22 mouse cellular contexts compared by ENCODE assay signal in the genomic region with DNA sequence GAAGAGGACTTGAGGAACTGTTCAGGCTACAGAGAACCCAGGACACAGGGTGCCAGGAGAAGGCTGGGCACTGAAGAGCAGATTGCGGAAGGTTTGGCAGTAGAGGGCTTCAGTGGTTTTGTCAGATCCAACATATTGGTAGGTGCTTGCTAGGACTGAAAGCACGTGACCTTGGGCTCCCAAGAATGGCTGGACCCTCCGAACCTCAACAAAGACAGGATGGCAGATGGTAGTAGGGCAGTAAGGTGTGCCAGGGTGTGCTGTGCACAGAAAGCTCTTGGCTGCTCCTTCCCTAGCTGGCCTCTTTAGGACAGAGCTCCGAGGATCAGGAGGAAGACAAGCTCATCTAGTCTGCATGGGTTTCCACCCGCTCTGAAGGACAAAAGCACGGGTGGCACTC. TPM values are rescaled to one million over a fixed set of nuclear protein-coding genes. Genes with fewer than 3 reads are reported as not detected.
A peak's percentile ranks its signal among the peaks of the same experiment; 100 is the strongest.
DNase-seq lines count a peak whose midpoint lies in the region; ATAC-seq lines count a peak whose summit lies in the region.
"Had no signal": no experiment of that assay in that cellular context is flagged by ENCODE, and none has a peak within 500 bp of the region (broad histone marks: within the 10 kb centered on the region; RNA-seq: fewer than 3 reads in every experiment).

No protein-coding gene starts in this region.

- no peak overlapping the region for H3K4me3 ChIP-seq in midbrain, embryonic 12.5 days
- no peak overlapping the region for H3K4me3 ChIP-seq in midbrain, embryonic 13.5 days (replicated peaks)
- H3K4me3 ChIP-seq in liver, embryonic 11.5 days (ENCODE audit: low read depth, low read length) = no peak overlapping the region
- H3K4me3 ChIP-seq in kidney, embryonic 16.5 days (ENCODE audit: low read length) = no peak overlapping the region
- H3K4me3 ChIP-seq: embryonic facial prominence, embryonic 10.5 days; heart, adult 2 months; heart, embryonic 12.5 days had no signal

- 0 out of 2 replicates have a peak, but pooled peaks cover 5% of the 10 kb centered on the region for H3K36me3 ChIP-seq in midbrain, embryonic 12.5 days
- H3K36me3 ChIP-seq in midbrain, embryonic 13.5 days = peaks cover 8% of the 10 kb centered on the region
- peaks cover 4% of the 10 kb centered on the region; the same call in 1 of the 2 replicates for H3K36me3 ChIP-seq in liver, embryonic 11.5 days (ENCODE audit: control insufficient read depth, insufficient read depth, low read length)
- peaks cover 4% of the 10 kb centered on the region; the same call in 1 of the 2 replicates for H3K36me3 ChIP-seq in kidney, embryonic 16.5 days (ENCODE audit: insufficient read depth, low read length)
- H3K36me3 ChIP-seq: heart, embryonic 12.5 days had no signal

- H3K4me2 ChIP-seq in midbrain, embryonic 12.5 days (replicated peaks) = no peak overlapping the region
- H3K4me2 ChIP-seq in midbrain, embryonic 13.5 days (replicated peaks) = no peak overlapping the region
- no peak overlapping the region for H3K4me2 ChIP-seq in liver, embryonic 11.5 days
- H3K4me2 ChIP-seq in kidney, embryonic 16.5 days (replicated peaks; ENCODE audit: low read depth, low read length) = no peak overlapping the region
- H3K4me2 ChIP-seq: heart, embryonic 12.5 days had no signal

- H3K27me3 ChIP-seq in midbrain, embryonic 12.5 days = no peaks in the 10 kb centered on the region
- H3K27me3 ChIP-seq in midbrain, embryonic 13.5 days = no peaks in the 10 kb centered on the region
- H3K27me3 ChIP-seq in liver, embryonic 11.5 days (replicated peaks; ENCODE audit: control insufficient read depth, insufficient read depth, low read length) = no peaks in the 10 kb centered on the region
- no peaks in the 10 kb centered on the region for H3K27me3 ChIP-seq in kidney, embryonic 16.5 days (ENCODE audit: insufficient read depth, low read length)

- H3K9ac ChIP-seq in midbrain, embryonic 12.5 days (replicated peaks) = no peak overlapping the region
- no peak overlapping the region for H3K9ac ChIP-seq in midbrain, embryonic 13.5 days (replicated peaks)
- no peak overlapping the region for H3K9ac ChIP-seq in liver, embryonic 11.5 days (ENCODE audit: low read depth, low read length)
- no peak overlapping the region for H3K9ac ChIP-seq in kidney, embryonic 16.5 days (replicated peaks; ENCODE audit: low read length)
- H3K9ac ChIP-seq: heart, embryonic 12.5 days had no signal

- H3K9me3 ChIP-seq in midbrain, embryonic 12.5 days = no peaks in the 10 kb centered on the region
- no peaks in the 10 kb centered on the region for H3K9me3 ChIP-seq in midbrain, embryonic 13.5 days
- no peaks in the 10 kb centered on the region for H3K9me3 ChIP-seq in liver, embryonic 11.5 days (ENCODE audit: control insufficient read depth, low read length)
- no peaks in the 10 kb centered on the region for H3K9me3 ChIP-seq in kidney, embryonic 16.5 days (ENCODE audit: low read length)
- H3K9me3 ChIP-seq: embryonic facial prominence, embryonic 10.5 days; heart, embryonic 12.5 days had no signal

- WGBS in midbrain, embryonic 12.5 days = 95% methylated on average over 6 of the region's 6 CpGs
- whole genome bisulfite sequencing in midbrain, embryonic 13.5 days = 90% methylated on average over 6 of the region's 6 CpGs
- 90% methylated on average over 6 of the region's 6 CpGs for WGBS in liver, embryonic 11.5 days
- 90% methylated on average over 6 of the region's 6 CpGs for WGBS in kidney, embryonic 16.5 days

- no peak for ATAC-seq in midbrain, embryonic 12.5 days (ENCODE audit: low FRiP score, low read depth)
- no peak for ATAC-seq in midbrain, embryonic 13.5 days
- ATAC-seq in liver, embryonic 11.5 days (replicated peaks; ENCODE audit: low FRiP score) = no peak
- no peak for ATAC-seq in kidney, embryonic 16.5 days (ENCODE audit: low FRiP score, low TSS enrichment)
- ATAC-seq: forebrain, embryonic 14.5 days; hindbrain, embryonic 16.5 days; inflammation-experienced regulatory T-cells, adult 6 months; intestine, postnatal 0 days had no signal

- peaks cover 2% of the 10 kb centered on the region; the same call in 1 of the 2 replicates for H3K4me1 ChIP-seq in midbrain, embryonic 12.5 days
- 0 out of 2 replicates have a peak, but pooled peaks cover 4% of the 10 kb centered on the region for H3K4me1 ChIP-seq in midbrain, embryonic 13.5 days (replicated peaks)
- H3K4me1 ChIP-seq in liver, embryonic 11.5 days (replicated peaks; ENCODE audit: control insufficient read depth, insufficient read depth, low read length) = peaks cover 4% of the 10 kb centered on the region
- peaks cover 45% of the 10 kb centered on the region for H3K4me1 ChIP-seq in kidney, embryonic 16.5 days (ENCODE audit: insufficient read depth, low read length)

- 0 out of 2 replicates have a peak overlapping the region, but pooled peaks have one; percentile 25 for H3K27ac ChIP-seq in midbrain, embryonic 12.5 days (replicated peaks)
- no peak overlapping the region for H3K27ac ChIP-seq in midbrain, embryonic 13.5 days
- no peak overlapping the region for H3K27ac ChIP-seq in liver, embryonic 11.5 days (ENCODE audit: low read depth, low read length)
- no peak overlapping the region for H3K27ac ChIP-seq in kidney, embryonic 16.5 days (ENCODE audit: low read length)
- H3K27ac ChIP-seq: embryonic facial prominence, embryonic 10.5 days; heart, adult 2 months had no signal

- peak; percentile 69 for DNase-seq in cerebellum, adult 11-12 months
- DNase-seq in cerebellum, adult 11 months = no peak
- DNase-seq in cerebellum, adult 9-11 months = peak; percentile 73
- peak; percentile 34 to 46 for DNase-seq in cerebellum, postnatal 36 days
- DNase-seq in liver, embryonic 11.5 days (ENCODE audit: low spot score) = no peak
- DNase-seq: adrenal gland, postnatal 10 days; gastrocnemius, postnatal 10 days; heart, adult 2 months; heart, postnatal 36 days; kidney, adult 8-10 months had no signal

RNA-seq across cellular contexts. Expression of a gene that starts 6.0 kb away (rescaled TPM):
- 0.22 and 0.36 TPM in 2 replicates for polyA plus RNA-seq in midbrain, embryonic 12.5 days (2016; fragmentation: Nextera tagmentation; extraction: Ambion mirVana)
- polyA plus RNA-seq in midbrain, embryonic 13.5 days (2015; fragmentation: Nextera tagmentation; extraction: Ambion mirVana) = 0.13 TPM in 1 of 2 replicates, not detected in the other
- 1.5 and 1.6 TPM in 2 replicates for polyA plus RNA-seq in liver, embryonic 11.5 days (2014; fragmentation: Nextera tagmentation; extraction: Ambion mirVana)
- 0.60 and 0.92 TPM in 2 replicates for polyA plus RNA-seq in kidney, embryonic 16.5 days (2015; fragmentation: Nextera tagmentation; extraction: Ambion mirVana)
- polyA plus RNA-seq: inflammation-experienced regulatory T-cells, adult 6 months had no signal

RNA-seq across cellular contexts. Expression of a gene that starts 11.8 kb away (rescaled TPM):
- 2.3 and 3.7 TPM in 2 replicates for polyA plus RNA-seq in midbrain, embryonic 12.5 days (2016; fragmentation: Nextera tagmentation; extraction: Ambion mirVana)
- 6.0 and 7.5 TPM in 2 replicates for polyA plus RNA-seq in midbrain, embryonic 13.5 days (2015; fragmentation: Nextera tagmentation; extraction: Ambion mirVana)
- 0.38 and 0.58 TPM in 2 replicates for polyA plus RNA-seq in liver, embryonic 11.5 days (2014; fragmentation: Nextera tagmentation; extraction: Ambion mirVana)
- polyA plus RNA-seq in kidney, embryonic 16.5 days (2015; fragmentation: Nextera tagmentation; extraction: Ambion mirVana) = 6.8 and 8.0 TPM in 2 replicates
- polyA plus RNA-seq: inflammation-experienced regulatory T-cells, adult 6 months had no signal

RNA-seq across cellular contexts. Expression of a gene that starts 33.6 kb away (rescaled TPM):
- polyA plus RNA-seq in midbrain, embryonic 12.5 days (2016; fragmentation: Nextera tagmentation; extraction: Ambion mirVana) = 1.8 and 2.6 TPM in 2 replicates
- 1.7 TPM in 2 replicates for polyA plus RNA-seq in midbrain, embryonic 13.5 days (2015; fragmentation: Nextera tagmentation; extraction: Ambion mirVana)
- 13.4 and 15.1 TPM in 2 replicates for polyA plus RNA-seq in liver, embryonic 11.5 days (2014; fragmentation: Nextera tagmentation; extraction: Ambion mirVana)
- 6.6 and 6.7 TPM in 2 replicates for polyA plus RNA-seq in kidney, embryonic 16.5 days (2015; fragmentation: Nextera tagmentation; extraction: Ambion mirVana)

RNA-seq across cellular contexts. Expression of a gene that starts 49.2 kb away (rescaled TPM):
- polyA plus RNA-seq in midbrain, embryonic 12.5 days (2016; fragmentation: Nextera tagmentation; extraction: Ambion mirVana) = 27.5 and 29.3 TPM in 2 replicates
- polyA plus RNA-seq in midbrain, embryonic 13.5 days (2015; fragmentation: Nextera tagmentation; extraction: Ambion mirVana) = 17.3 and 19.5 TPM in 2 replicates
- 49.4 and 52.0 TPM in 2 replicates for polyA plus RNA-seq in liver, embryonic 11.5 days (2014; fragmentation: Nextera tagmentation; extraction: Ambion mirVana)
- 44.1 and 46.1 TPM in 2 replicates for polyA plus RNA-seq in kidney, embryonic 16.5 days (2015; fragmentation: Nextera tagmentation; extraction: Ambion mirVana)

RNA-seq across cellular contexts. Expression of a gene that starts 58.7 kb away (rescaled TPM):
- 0.20 and 0.64 TPM in 2 replicates for polyA plus RNA-seq in midbrain, embryonic 12.5 days (2016; fragmentation: Nextera tagmentation; extraction: Ambion mirVana)
- polyA plus RNA-seq in midbrain, embryonic 13.5 days (2015; fragmentation: Nextera tagmentation; extraction: Ambion mirVana) = not detected in 2 replicates
- polyA plus RNA-seq in liver, embryonic 11.5 days (2014; fragmentation: Nextera tagmentation; extraction: Ambion mirVana) = not detected in 2 replicates
- not detected in 2 replicates for polyA plus RNA-seq in kidney, embryonic 16.5 days (2015; fragmentation: Nextera tagmentation; extraction: Ambion mirVana)
- polyA plus RNA-seq: C2C12; embryonic facial prominence, embryonic 10.5 days; forebrain, embryonic 14.5 days; heart, adult 2 months; heart, embryonic 12.5 days; heart, embryonic 16.5 days; hindbrain, embryonic 11.5 days; hindbrain, embryonic 16.5 days; inflammation-experienced regulatory T-cells, adult 6 months had no signal

Comparison
In these comparisons a context has a peak if more than half of its experiments do, and no peak if none do; other contexts are left out.
1. DNase-seq: peak in cerebellum, adult 11-12 months (single experiment), cerebellum, adult 9-11 months (single experiment) and cerebellum, postnatal 36 days (2 of 2); none in cerebellum, adult 11 months (single experiment) and liver, embryonic 11.5 days (single experiment).